Mouse (Mus musculus) stomach, postnatal 0 days (tissue): ENCODE measurements at regions not wholly inside any gene's neighbourhood (a gene's known extent, or its start where the extent isn't known, plus 50 kb on each side); places are given as distances from the start of the nearest gene placed in this dataset.

ENCODE experiments used
- CTCF ChIP-seq: IDR thresholded peaks from 2 replicates; pipeline ENCODE4 v1.5.1; 2016; ENCODE audit warnings: antibody characterized with exemption, low read depth, mild to moderate bottlenecking, moderate library complexity
- EP300 ChIP-seq: optimal IDR thresholded peaks from 2 replicates; pipeline ENCODE3; 2016; ENCODE audit warnings: antibody characterized with exemption

GRCm38 (mm10) chr1:169060627-169061026 lies 470.6 kb downstream of the Nuf2 start:
- TF ChIP-seq CTCF (no peak), EP300 (no peak)
